Mouse (Mus musculus): Measurements from ENCODE around the gene Hoxa9. TPM values are rescaled to one million over a fixed set of nuclear protein-coding genes. Genes with fewer than 3 reads are reported as not detected.

Gene Hoxa9
- polyA plus RNA-seq (2012; ENCODE audit: insufficient read depth, insufficient read length, missing spikeins): not detected in 2 replicates

DNA sequence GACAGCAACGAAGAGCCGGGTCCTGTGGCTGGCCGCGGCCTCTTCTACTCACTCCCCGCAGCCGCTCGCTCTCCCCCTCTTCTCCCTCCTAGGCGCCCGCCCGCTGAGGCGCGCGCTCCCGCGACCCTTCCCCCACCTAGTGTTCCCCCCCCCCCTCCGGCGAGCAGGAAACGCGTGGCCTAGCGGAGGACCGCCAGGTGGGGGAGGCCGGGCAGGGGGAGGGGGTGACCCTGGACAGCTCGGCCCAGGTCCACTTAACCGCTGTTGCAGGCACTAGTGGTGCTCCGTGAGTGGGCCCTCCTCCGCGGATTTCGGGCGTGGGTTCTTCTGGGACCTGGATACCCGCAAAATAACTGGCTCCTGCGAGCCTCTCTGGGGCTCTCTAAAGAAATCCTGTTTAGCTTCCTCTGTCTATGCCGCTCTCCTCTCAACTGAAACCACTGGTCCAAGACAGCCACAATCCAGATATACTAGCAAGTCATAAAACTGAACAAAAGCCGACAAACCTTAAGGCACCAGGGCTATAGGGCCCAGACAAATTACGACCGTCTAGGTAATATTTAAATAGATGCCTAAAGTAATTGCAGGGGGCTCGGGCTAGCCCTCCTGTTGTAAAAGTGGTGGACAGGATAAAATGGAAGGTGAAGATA lies at the start of gene Hoxa9:
Hoxa9 (minus strand) TSS at position 574 of the 650 bp plus-strand sequence.
- TF ChIP-seq POLR2A (IDR thresholded peaks at IDR 0.05; ENCODE audit: borderline replicate concordance, low read depth, low read length): no peak
- no peak for TF ChIP-seq CTCF (IDR thresholded peaks at IDR 0.05; ENCODE audit: low read depth, low read length)
- no peak within 1 kb of the TSS for H3K4me3 ChIP-seq (ENCODE audit: insufficient read depth, low read length)
- H3K27ac ChIP-seq (ENCODE audit: insufficient read depth, low read depth, low read length): no peak within 1 kb of the TSS
- H3K4me1 ChIP-seq (ENCODE audit: control insufficient read depth, insufficient read depth, low read length): no peaks in the 10 kb centered on the region

DNA sequence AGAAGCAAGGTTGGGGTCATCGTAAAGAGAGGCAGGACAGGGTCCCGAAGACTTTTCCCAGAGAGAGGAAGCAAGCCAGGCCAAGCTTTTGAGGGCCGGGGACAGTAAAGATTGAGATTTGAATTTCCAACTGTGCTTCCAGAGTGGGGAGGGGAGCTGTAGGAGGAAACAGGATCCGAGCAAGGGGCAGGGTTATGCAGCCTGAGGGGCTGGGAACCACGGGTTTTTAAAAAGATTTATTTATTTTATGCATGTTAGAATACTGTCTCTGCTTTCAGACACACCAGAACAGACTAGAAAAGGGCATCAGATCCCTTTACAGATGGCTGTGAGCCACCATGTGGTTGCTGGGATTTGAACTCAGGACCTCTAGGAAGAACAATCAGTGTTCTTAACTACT lies 46.0 kb upstream of the Hoxa9 start:
- Histone ChIP-seq H3K4me1 (ENCODE audit: control insufficient read depth, insufficient read depth, low read length) (no peaks in the 10 kb centered on the region), H3K27ac (ENCODE audit: insufficient read depth, low read depth, low read length) (no peak overlapping the region), H3K4me3 (ENCODE audit: insufficient read depth, low read length) (no peak overlapping the region)
- TF ChIP-seq CTCF (IDR thresholded peaks at IDR 0.05; ENCODE audit: low read depth, low read length): no peak
- no peak for TF ChIP-seq POLR2A (IDR thresholded peaks at IDR 0.05; ENCODE audit: borderline replicate concordance, low read depth, low read length)

DNA sequence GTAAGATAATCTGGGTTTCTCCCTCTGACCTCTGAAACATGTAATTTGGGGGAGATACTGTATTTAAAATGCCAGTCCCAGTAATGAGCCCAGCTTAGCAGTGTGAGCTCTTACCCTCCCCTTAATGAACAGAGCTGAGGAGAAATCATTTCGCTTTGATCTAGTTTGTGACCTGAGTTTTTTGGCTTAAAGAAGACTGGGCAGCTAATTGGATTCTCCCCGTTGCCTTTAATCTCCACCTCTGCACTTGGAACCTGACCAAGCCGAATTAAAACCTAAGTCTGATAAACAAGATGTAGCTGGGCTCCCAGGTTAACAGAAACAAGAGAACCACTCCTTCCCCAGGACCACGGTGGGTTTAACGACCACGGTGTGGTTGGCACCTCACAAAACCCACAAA lies 45.5 kb upstream of the Hoxa9 start:
- Histone ChIP-seq H3K4me3 (ENCODE audit: insufficient read depth, low read length) (no peak overlapping the region), H3K4me1 (ENCODE audit: control insufficient read depth, insufficient read depth, low read length) (no peaks in the 10 kb centered on the region), H3K27ac (ENCODE audit: insufficient read depth, low read depth, low read length) (no peak overlapping the region)
- TF ChIP-seq POLR2A (IDR thresholded peaks at IDR 0.05; ENCODE audit: borderline replicate concordance, low read depth, low read length) (no peak), CTCF (IDR thresholded peaks at IDR 0.05; ENCODE audit: low read depth, low read length) (no peak)

DNA sequence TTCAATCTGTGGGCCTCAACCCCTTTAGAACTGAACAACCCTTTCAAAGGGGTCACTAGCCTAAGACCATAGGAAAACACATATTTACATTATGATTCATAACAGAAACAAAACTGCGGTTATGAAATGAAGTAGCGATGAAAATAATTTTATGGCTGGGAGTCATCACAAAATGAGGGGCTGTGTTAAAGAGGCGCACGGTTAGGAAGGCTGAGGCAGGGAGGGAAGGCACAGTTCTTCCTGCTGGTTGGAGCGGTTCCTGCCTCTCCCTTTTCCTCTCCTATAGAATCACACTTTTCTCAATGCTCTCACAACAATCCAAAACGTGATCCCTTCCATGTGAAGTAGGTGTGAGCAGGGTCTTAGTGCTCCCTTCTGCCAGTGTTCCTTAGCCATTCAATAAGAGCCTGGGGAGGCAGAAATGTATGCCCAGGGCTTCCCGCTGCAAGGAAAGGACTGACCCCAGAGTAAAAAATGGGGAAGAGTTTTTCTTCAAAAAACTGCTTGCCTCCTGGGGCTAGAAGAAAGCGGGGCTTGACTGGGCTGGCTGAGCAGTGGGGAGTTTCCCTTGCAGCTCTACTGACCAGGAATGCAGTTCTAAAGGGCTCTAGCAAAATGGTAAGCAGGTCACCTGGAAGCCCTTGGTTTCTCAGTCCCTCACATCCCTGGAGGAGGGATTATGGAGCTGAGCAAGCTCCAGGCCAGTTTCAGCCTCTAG lies 44.8 kb upstream of the Hoxa9 start:
- Histone ChIP-seq H3K4me3 (ENCODE audit: insufficient read depth, low read length) (no peak overlapping the region), H3K4me1 (ENCODE audit: control insufficient read depth, insufficient read depth, low read length) (no peaks in the 10 kb centered on the region), H3K27ac (ENCODE audit: insufficient read depth, low read depth, low read length) (no peak overlapping the region)
- TF ChIP-seq CTCF (IDR thresholded peaks at IDR 0.05; ENCODE audit: low read depth, low read length) (no peak), POLR2A (IDR thresholded peaks at IDR 0.05; ENCODE audit: borderline replicate concordance, low read depth, low read length) (no peak)

DNA sequence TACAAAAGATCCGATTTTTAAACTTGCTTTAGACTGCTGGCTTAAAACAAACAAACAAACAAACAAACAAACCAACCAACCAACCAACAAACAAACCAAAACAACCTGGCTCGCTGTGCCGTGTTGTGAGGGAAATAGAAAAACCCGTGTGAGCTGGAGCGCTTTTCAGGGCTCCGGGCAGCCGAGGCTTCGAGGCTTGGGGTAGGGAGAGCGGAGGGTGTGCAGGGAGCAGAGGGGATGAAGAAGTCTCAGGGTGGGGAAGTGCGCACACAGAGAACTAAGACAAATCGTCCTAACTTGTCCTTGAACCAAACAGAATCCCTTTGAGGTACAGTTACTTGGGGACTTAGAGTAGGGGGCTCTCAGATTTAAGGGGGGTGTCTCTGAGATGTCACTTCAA lies 43.7 kb upstream of the Hoxa9 start:
- H3K27ac ChIP-seq (ENCODE audit: insufficient read depth, low read depth, low read length): no peak overlapping the region
- no peaks in the 10 kb centered on the region for H3K4me1 ChIP-seq (ENCODE audit: control insufficient read depth, insufficient read depth, low read length)
- TF ChIP-seq POLR2A (IDR thresholded peaks at IDR 0.05; ENCODE audit: borderline replicate concordance, low read depth, low read length): no peak
- TF ChIP-seq CTCF (IDR thresholded peaks at IDR 0.05; ENCODE audit: low read depth, low read length): no peak
- H3K4me3 ChIP-seq (ENCODE audit: insufficient read depth, low read length): no peak overlapping the region

DNA sequence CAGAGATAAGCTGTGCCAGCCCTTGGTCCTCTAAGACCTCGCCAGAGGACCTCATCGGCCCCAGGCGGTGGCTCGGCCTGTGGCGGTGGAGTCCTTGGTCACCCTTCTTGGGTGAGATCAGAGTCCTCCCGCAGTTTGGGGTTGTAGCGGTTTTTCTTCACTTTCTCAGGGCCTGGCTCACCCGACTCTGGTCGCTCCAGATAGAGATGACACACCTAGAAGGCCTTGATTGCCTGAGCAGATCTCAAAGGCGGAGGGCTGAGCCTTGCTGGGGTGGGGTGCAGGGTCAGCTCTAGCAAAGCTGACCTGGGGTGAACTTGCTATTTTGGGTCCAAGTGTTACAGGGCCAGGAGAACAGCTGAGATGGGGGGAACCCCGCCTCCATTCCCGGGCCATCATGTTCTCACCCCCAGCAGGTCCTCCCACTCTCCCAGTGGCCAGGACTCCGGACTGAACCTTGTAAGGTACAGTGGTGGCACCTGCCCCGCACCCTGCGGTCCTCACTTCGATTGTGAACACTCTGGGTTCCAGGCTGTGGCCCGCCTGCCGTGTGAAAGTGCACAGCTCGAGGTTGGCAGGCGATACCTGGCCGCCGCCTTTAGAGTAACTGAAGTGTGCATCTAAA lies 42.9 kb upstream of the Hoxa9 start:
- no peak overlapping the region for H3K27ac ChIP-seq (ENCODE audit: insufficient read depth, low read depth, low read length)
- no peak for TF ChIP-seq POLR2A (IDR thresholded peaks at IDR 0.05; ENCODE audit: borderline replicate concordance, low read depth, low read length)
- TF ChIP-seq CTCF (IDR thresholded peaks at IDR 0.05; ENCODE audit: low read depth, low read length): no peak
- H3K4me1 ChIP-seq (ENCODE audit: control insufficient read depth, insufficient read depth, low read length): no peaks in the 10 kb centered on the region
- H3K4me3 ChIP-seq (ENCODE audit: insufficient read depth, low read length): no peak overlapping the region

DNA sequence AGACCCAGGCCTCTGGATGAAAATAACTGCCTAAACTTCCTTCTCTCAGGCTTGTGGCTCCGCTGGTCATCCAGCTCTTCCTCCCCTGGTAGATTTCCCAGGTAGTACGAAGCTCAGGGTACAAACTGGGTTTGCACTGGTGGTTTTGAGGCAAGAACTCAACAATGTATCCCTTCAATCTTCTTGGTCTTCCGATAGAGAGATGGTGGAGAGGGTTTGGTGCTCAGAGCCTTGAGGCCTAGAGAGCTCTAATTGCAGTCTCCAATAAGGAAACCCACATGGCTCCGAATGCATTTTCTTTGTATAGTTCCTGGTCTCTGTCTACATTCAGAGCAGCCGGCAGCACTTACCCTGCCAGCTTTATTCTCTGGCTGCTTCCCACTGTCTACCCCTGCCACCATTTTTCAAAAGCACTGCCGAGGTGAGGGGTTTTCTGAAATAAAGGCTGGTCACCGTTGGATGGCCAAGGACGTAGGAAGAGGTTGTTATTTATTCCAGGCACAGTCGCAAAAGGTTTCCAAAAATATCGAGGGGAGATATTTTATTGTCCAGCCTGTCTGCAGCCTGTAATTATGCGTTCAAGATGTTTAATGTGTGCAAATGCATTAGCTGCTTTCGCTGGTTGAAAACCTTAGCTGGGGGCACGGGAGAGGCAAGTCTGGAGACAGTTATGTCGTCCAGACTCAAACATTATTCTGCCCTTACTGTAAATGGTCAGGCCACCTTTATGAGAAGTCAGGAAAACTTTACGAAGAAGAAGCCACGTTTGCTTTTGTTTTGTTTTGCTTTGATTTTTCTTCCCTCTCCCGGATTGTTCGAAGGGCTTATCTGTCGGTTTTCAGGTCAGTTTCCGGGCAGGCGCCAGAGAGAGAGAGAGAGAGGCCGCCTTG lies 42.1 kb upstream of the Hoxa9 start:
- H3K4me3 ChIP-seq (ENCODE audit: insufficient read depth, low read length): no peak overlapping the region
- H3K27ac ChIP-seq (ENCODE audit: insufficient read depth, low read depth, low read length): no peak overlapping the region
- H3K4me1 ChIP-seq (ENCODE audit: control insufficient read depth, insufficient read depth, low read length): no peaks in the 10 kb centered on the region
- no peak for TF ChIP-seq CTCF (IDR thresholded peaks at IDR 0.05; ENCODE audit: low read depth, low read length)
- TF ChIP-seq POLR2A (IDR thresholded peaks at IDR 0.05; ENCODE audit: borderline replicate concordance, low read depth, low read length): no peak

DNA sequence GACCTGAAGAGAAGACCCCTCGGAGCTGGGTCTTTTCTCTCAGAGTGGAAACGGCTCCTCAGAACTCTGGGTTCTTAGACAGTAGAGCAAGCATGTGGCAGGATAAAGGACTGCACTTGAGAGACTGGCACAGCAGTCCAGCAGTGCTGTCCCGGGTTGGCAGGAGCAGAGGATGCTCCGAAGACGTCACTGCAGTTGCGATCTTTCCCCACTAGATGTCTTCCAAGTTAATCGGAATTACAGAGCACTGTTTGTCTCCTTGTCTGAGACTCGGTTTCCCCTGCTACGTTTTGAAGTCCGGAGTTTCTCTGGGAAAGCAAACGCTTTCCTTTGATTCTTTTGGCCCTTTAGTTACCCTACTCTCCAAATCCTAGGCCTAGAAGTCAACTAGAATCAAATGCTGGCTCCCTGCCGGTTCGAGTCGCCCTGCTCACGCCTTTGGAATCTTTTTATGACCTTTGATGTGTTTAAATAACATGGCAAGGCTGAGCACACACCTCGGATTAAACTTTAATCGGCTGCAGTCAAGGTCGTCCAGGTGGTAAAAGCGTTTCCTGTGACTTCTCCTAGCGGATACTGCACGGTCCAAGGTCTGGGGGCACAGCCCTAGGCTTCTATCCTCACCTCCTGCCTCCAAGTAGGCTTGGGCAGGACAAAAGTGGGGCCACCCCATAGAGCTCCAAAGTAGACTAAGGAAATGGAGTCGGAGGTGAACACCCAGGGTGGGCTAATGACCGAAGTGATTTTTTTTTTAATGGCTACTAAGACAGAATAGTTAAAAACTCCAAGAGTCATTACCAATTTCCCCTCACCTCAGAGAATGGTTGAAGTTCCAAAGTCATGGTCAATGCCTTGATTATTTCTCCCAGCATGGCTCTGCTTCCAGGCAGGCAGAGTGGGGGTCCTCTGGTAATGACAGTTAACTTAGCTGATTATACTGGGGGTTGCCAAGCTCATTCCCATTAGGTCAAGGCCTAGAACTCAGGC lies 39.9 kb upstream of the Hoxa9 start:
- no peak overlapping the region for H3K4me3 ChIP-seq (ENCODE audit: insufficient read depth, low read length)
- no peak for TF ChIP-seq CTCF (IDR thresholded peaks at IDR 0.05; ENCODE audit: low read depth, low read length)
- TF ChIP-seq POLR2A (IDR thresholded peaks at IDR 0.05; ENCODE audit: borderline replicate concordance, low read depth, low read length): no peak
- H3K4me1 ChIP-seq (ENCODE audit: control insufficient read depth, insufficient read depth, low read length): no peaks in the 10 kb centered on the region
- H3K27ac ChIP-seq (ENCODE audit: insufficient read depth, low read depth, low read length): no peak overlapping the region

All from bone marrow macrophage, adult 2 months (primary cell).